Comparison of ENCODE assay signal across 30 mouse cellular contexts in genomic region chr1:130999708-131000107, GRCm38 (mm10). TPM values are rescaled to one million over a fixed set of nuclear protein-coding genes. Genes with fewer than 3 reads are reported as not detected.
"Had no signal": no experiment of that assay in that cellular context is flagged by ENCODE, and none has a peak within 500 bp of the region (broad histone marks: within the 10 kb centered on the region; RNA-seq: fewer than 3 reads in every experiment).

No protein-coding gene starts in this region.

- H3K9ac ChIP-seq: limb, embryonic 13.5 days; liver, embryonic 12.5 days; liver, embryonic 15.5 days; lung, embryonic 15.5 days; neural tube, embryonic 12.5 days; neural tube, embryonic 15.5 days had no signal

- DNase-seq: kidney, adult 18-20 months; kidney, adult 9 months; kidney, postnatal 25 days; layer of hippocampus, adult 9-11 months; liver; lung, adult 18-20 months; lung, postnatal 10 days; lung, postnatal 36 days; midbrain, embryonic 14.5 days; retina, postnatal 1 day; right cerebral cortex, postnatal 25 days; spleen, adult 18-20 months; thymus, postnatal 25 days had no signal

- H3K27ac ChIP-seq: limb, embryonic 10.5 days; limb, embryonic 13.5 days; liver, embryonic 12.5 days; liver, embryonic 15.5 days; lung, embryonic 15.5 days; midbrain, embryonic 10.5 days; neural tube, embryonic 12.5 days; neural tube, embryonic 15.5 days had no signal

- H3K27me3 ChIP-seq: limb, embryonic 13.5 days; liver, embryonic 12.5 days; liver, embryonic 15.5 days; lung, embryonic 15.5 days; neural tube, embryonic 12.5 days; neural tube, embryonic 15.5 days had no signal

- H3K9me3 ChIP-seq: limb, embryonic 10.5 days; limb, embryonic 13.5 days; liver, embryonic 12.5 days; liver, embryonic 15.5 days; lung, embryonic 15.5 days; megakaryocyte, embryonic 14.5 days; midbrain, embryonic 10.5 days; neural tube, embryonic 12.5 days; neural tube, embryonic 15.5 days had no signal

- H3K4me2 ChIP-seq: limb, embryonic 13.5 days; liver, embryonic 12.5 days; liver, embryonic 15.5 days; lung, embryonic 15.5 days; neural tube, embryonic 12.5 days; neural tube, embryonic 15.5 days had no signal

- H3K36me3 ChIP-seq: limb, embryonic 10.5 days; limb, embryonic 13.5 days; liver, embryonic 12.5 days; liver, embryonic 15.5 days; lung, embryonic 15.5 days; midbrain, embryonic 10.5 days; neural tube, embryonic 12.5 days; neural tube, embryonic 15.5 days had no signal

- H3K4me3 ChIP-seq: limb, embryonic 10.5 days; limb, embryonic 13.5 days; liver, embryonic 12.5 days; liver, embryonic 15.5 days; lung, embryonic 15.5 days; megakaryocyte, embryonic 14.5 days; midbrain, embryonic 10.5 days; neural tube, embryonic 12.5 days; neural tube, embryonic 15.5 days had no signal

- ATAC-seq: liver, embryonic 12.5 days had no signal

- H3K4me1 ChIP-seq: limb, embryonic 13.5 days; liver, embryonic 12.5 days; liver, embryonic 15.5 days; lung, embryonic 15.5 days; neural tube, embryonic 12.5 days; neural tube, embryonic 15.5 days had no signal

RNA-seq across cellular contexts. Expression of gene Il10, which starts 19.9 kb away (rescaled TPM):
- total RNA-seq: layer of hippocampus, postnatal 25 days; left cerebral cortex, adult 18-20 months; left cerebral cortex, postnatal 25 days had no signal
- polyA plus RNA-seq: kidney, embryonic 16.5 days; limb, embryonic 10.5 days; liver, embryonic 12.5 days; liver, embryonic 15.5 days; midbrain, embryonic 10.5 days; midbrain, embryonic 14.5 days; neural tube, embryonic 12.5 days; neural tube, embryonic 15.5 days; stomach, embryonic 16.5 days; testis, adult 2 months had no signal

RNA-seq across cellular contexts. Expression of gene Il19, which starts 59.8 kb away (rescaled TPM):
- total RNA-seq: layer of hippocampus, postnatal 25 days; left cerebral cortex, adult 18-20 months; left cerebral cortex, postnatal 25 days had no signal
- polyA plus RNA-seq: kidney, embryonic 16.5 days; large intestine, adult 2 months; limb, embryonic 13.5 days; liver, embryonic 12.5 days; liver, embryonic 15.5 days; lung, embryonic 15.5 days; midbrain, embryonic 10.5 days; midbrain, embryonic 14.5 days; neural tube, embryonic 12.5 days; neural tube, embryonic 15.5 days; stomach, embryonic 16.5 days; testis, adult 2 months; thymus, postnatal 0 days had no signal
